Mouse (Mus musculus) v-Abl transformed pro-B cells (cell line): ENCODE results near the gene Slc25a39.

Experiments
- in situ Hi-C, 2 experiments: fragments of 400-800 bp; cut with MboI; formaldehyde crosslinking; loops; one replicate each; pipeline ENCODE4 v1.15.1; 2025; ENCODE audit not compliant: unreplicated experiment in 2 of 2

The Slc25a39 gene

GRCm38 (mm10) chr11:102376196-102376835 lies 31.4 kb downstream of the Slc25a39 start:
- in situ Hi-C loops, result no loop called here

GRCm38 (mm10) chr11:102375196-102376173 lies 32.3 kb downstream of the Slc25a39 start:
- in situ Hi-C loops, result no loop called here

- in situ Hi-C loops, result no loop called here
These were observed 33.5 kb downstream of the Slc25a39 start for GRCm38 (mm10) chr11:102374108-102374725.

- in situ Hi-C loops, result no loop called here
These were observed 34.1 kb downstream of the Slc25a39 start for GRCm38 (mm10) chr11:102373646-102374045.

DNA sequence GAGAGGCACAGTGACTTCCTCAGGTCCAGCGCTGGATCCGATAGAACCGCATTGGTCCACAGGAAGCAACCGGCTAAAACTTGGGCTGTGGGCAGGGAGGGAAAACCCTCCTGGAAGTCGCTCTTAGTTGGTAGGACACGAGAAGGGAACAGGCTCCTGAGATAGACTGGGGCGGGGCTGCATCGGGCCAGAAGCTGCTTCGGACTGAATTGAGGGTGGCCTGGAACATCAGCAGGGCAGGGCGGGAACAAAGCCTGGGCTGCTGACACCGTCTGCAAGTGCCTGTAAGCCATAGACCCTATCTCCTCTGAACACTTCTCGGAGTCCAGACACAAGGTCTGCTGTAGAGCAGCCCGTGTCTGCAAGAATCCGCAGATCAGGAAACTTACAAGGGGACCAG lies 34.8 kb downstream of the Slc25a39 start:
- in situ Hi-C loops, result no loop called here

- in situ Hi-C loops, result no loop called here
These were observed 35.6 kb downstream of the Slc25a39 start for GRCm38 (mm10) chr11:102371926-102372685.

DNA sequence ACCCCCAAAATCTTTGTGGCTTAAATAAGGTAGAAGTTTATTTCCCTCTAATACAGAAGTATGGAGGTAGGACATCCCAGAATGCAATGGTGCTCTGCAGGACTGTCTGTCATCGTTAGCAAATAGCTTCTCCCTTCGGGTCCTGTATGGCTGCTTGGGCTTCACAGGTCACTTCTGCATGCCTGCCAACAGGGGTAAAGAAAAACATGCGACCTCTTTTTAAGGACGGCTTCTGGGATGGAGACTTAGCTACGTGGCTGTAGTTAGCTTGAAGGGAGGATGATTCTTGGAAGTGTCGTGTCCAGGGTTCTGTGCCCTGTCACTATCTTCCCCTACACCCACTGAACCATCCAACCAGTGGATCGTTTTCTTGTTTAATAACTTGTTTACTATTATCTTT lies 37.5 kb downstream of the Slc25a39 start:
- in situ Hi-C loops, result no loop called here

- in situ Hi-C loops, result loop anchor here in 1 of 2 experiments (5.0 kb wide), 1 partner anchor 42 kb away; no protein-coding TSS in a partner anchor
These were observed 38.5 kb downstream of the Slc25a39 start for GRCm38 (mm10) chr11:102369263-102369662.

DNA sequence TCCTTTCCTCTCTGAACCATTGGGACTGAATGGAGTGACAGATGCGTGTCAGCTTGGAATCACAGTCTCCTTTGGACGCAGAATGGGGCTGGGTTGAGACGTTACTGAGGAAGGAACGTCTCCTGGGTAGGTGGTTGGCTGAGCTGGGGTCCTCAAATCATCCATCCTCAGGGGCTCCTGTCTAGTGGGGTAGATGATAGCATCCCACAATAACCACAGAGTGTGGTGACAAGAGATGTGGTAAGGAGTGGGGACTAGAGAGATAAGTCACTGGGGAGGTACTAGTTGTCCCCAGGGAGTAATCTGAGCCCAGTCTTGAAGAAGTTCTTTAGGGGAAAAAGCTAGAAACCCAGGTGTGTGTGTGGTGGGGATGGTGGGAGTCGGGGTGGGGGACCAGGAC lies 39.4 kb downstream of the Slc25a39 start:
- in situ Hi-C loops, result loop anchor here in 1 of 2 experiments (5.0 kb wide), 1 partner anchor 41 kb away; no protein-coding TSS in a partner anchor

GRCm38 (mm10) chr11:102367504-102368280 lies 40.1 kb downstream of the Slc25a39 start:
- in situ Hi-C loops, result loop anchor here in 1 of 2 experiments (5.0 kb wide), 1 partner anchor 40 kb away; no protein-coding TSS in a partner anchor

DNA sequence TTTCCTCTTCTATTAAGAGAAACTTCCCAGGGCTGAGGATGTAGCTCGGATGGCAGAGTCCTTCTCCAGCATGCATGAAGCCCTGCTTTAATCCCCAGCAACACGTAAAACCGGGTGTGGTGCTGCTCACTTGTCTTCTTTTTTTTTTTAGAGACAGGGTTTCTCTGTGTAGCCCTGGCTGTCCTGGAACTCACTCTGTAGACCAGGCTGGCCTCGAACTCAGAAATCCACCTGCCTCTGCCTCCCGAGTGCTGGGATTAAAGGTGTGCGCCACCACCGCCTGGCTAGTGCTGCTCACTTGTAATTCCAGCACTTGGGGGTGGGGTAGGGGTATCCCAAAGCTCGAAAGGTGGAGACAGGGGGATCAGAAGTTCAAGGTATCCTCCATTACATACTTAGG lies 41.6 kb downstream of the Slc25a39 start, which contains the start of gene Slc4a1:
Gene Slc4a1, minus strand, starts transcription at position 101 of the 400 bp plus-strand sequence.
- in situ Hi-C loops, result loop anchor here in 1 of 2 experiments (5.0 kb wide), 1 partner anchor 39 kb away; no protein-coding TSS in a partner anchor

- in situ Hi-C loops, result loop anchor here in 1 of 2 experiments (5.0 kb wide), 1 partner anchor 38 kb away; no protein-coding TSS in a partner anchor
These were observed 42.0 kb downstream of the Slc25a39 start for GRCm38 (mm10) chr11:102365699-102366098.

GRCm38 (mm10) chr11:102364570-102365371 lies 43.0 kb downstream of the Slc25a39 start:
- in situ Hi-C loops, result loop anchor here in 1 of 2 experiments (5.0 kb wide), 1 partner anchor 37 kb away; no protein-coding TSS in a partner anchor

- in situ Hi-C loops, result no loop called here
These were observed 44.1 kb downstream of the Slc25a39 start for GRCm38 (mm10) chr11:102363623-102364022.

GRCm38 (mm10) chr11:102361776-102362495 lies 45.8 kb downstream of the Slc25a39 start:
- in situ Hi-C loops, result no loop called here

GRCm38 (mm10) chr11:102358365-102358764 lies 49.4 kb downstream of the Slc25a39 start:
- in situ Hi-C loops, result no loop called here

GRCm38 (mm10) chr11:102356636-102357350 lies 51.0 kb downstream of the Slc25a39 start:
- in situ Hi-C loops, result no loop called here
